Mouse (Mus musculus) right cerebral cortex, postnatal 25 days (tissue): Measurements from ENCODE around the gene Mrgprb5.
"Not testable (repeated sequence)": the region's sequence is repeated elsewhere in the genome, so short reads cannot be mapped to it uniquely, and the experiment has no call there.

ENCODE experiments used
- DNase-seq: peaks from one replicate; pipeline ENCODE4 v3.0.0; 2022

The Mrgprb5 gene

GRCm38 (mm10) chr7:48168919-48169318 is at the start of gene Mrgprb5:
Gene Mrgprb5, minus strand, starts transcription at chr7:48169019.
- no peak for DNase-seq

- DNase-seq, result no peak
These were observed 30.4 kb upstream of the Mrgprb5 start, which contains the start of gene Mrgprb4 for GRCm38 (mm10) chr7:48199188-48199587. Gene Mrgprb4, minus strand, starts transcription at chr7:48199288.

- DNase-seq, result no peak
These were observed 1.3 kb downstream of the Mrgprb5 start for GRCm38 (mm10) chr7:48167471-48167870.

GRCm38 (mm10) chr7:48138248-48138702 is 30.5 kb downstream of the Mrgprb5 start:
- DNase-seq, result no peak

- DNase-seq, result peak; percentile 10
These were observed 31.4 kb downstream of the Mrgprb5 start for GRCm38 (mm10) chr7:48137216-48138077.

GRCm38 (mm10) chr7:48132674-48133073 is 36.1 kb downstream of the Mrgprb5 start:
- no peak for DNase-seq

GRCm38 (mm10) chr7:48132247-48132646 is 36.6 kb downstream of the Mrgprb5 start:
- DNase-seq, result not testable (repeated sequence)

- DNase-seq, result not testable (repeated sequence)
These were observed 37.0 kb downstream of the Mrgprb5 start for GRCm38 (mm10) chr7:48131820-48132219.

- DNase-seq, result no peak
These were observed 45.0 kb downstream of the Mrgprb5 start for GRCm38 (mm10) chr7:48123806-48124205.
